Comparison of ENCODE assay signal across 8 mouse cellular contexts in genomic region chr11:103953896-103954292, GRCm38 (mm10). TPM values are rescaled to one million over a fixed set of nuclear protein-coding genes. Genes with fewer than 3 reads are reported as not detected.
DNase-seq lines count a peak whose midpoint lies in the region; ATAC-seq and TF ChIP-seq lines count a peak whose summit lies in the region.

TSS of gene Nsf (minus strand) at chr11:103954056.

- peak within 1 kb of the TSS; percentile 95 for H3K4me3 ChIP-seq in E14TG2a.4 (replicated peaks; ENCODE audit: low read length)
- peak within 1 kb of the TSS; percentile 88 for H3K4me3 ChIP-seq in forebrain, embryonic 10.5 days
- H3K4me3 ChIP-seq in heart, embryonic 14.5 days (ENCODE audit: control insufficient read depth in 1 of 2, insufficient read depth in 1 of 2, low read depth in 1 of 2, low read length in 2 of 2) = peak within 1 kb of the TSS; percentile 68 to 87
- peak within 1 kb of the TSS; percentile 73 to 96 for H3K4me3 ChIP-seq in liver, embryonic 14.5 days (ENCODE audit: insufficient read depth in 1 of 2, low read depth in 2 of 2, low read length in 2 of 2)
- H3K4me3 ChIP-seq in neural tube, embryonic 12.5 days = peak within 1 kb of the TSS; percentile 82
- peak within 1 kb of the TSS; percentile 82 for H3K4me3 ChIP-seq in stomach, postnatal 0 days (ENCODE audit: low read depth, low read length)

- no peaks in the 10 kb centered on the region for H3K27me3 ChIP-seq in E14TG2a.4 (ENCODE audit: insufficient read depth, low read length)
- 0 out of 2 replicates have a peak, but pooled peaks cover 5% of the 10 kb centered on the region for H3K27me3 ChIP-seq in forebrain, embryonic 10.5 days (ENCODE audit: poor library complexity, severe bottlenecking)
- no peaks in the 10 kb centered on the region for H3K27me3 ChIP-seq in heart, embryonic 14.5 days (ENCODE audit: control insufficient read depth, insufficient read depth, low read length)
- no peaks in the 10 kb centered on the region for H3K27me3 ChIP-seq in liver, embryonic 14.5 days (ENCODE audit: control insufficient read depth, insufficient read depth, low read length)
- no peaks in the 10 kb centered on the region for H3K27me3 ChIP-seq in neural tube, embryonic 12.5 days (replicated peaks)
- no peaks in the 10 kb centered on the region for H3K27me3 ChIP-seq in stomach, postnatal 0 days (ENCODE audit: control insufficient read depth, insufficient read depth, low read length)

- H3K36me3 ChIP-seq in E14TG2a.4 (ENCODE audit: insufficient read depth, low read length) = no peaks in the 10 kb centered on the region
- H3K36me3 ChIP-seq in forebrain, embryonic 10.5 days (replicated peaks) = no peaks in the 10 kb centered on the region
- H3K36me3 ChIP-seq in heart, embryonic 14.5 days (ENCODE audit: control insufficient read depth, insufficient read depth, low read length) = no peaks in the 10 kb centered on the region
- no peaks in the 10 kb centered on the region for H3K36me3 ChIP-seq in liver, embryonic 14.5 days (replicated peaks; ENCODE audit: control insufficient read depth, insufficient read depth, low read depth)
- no peaks in the 10 kb centered on the region for H3K36me3 ChIP-seq in neural tube, embryonic 12.5 days
- no peaks in the 10 kb centered on the region for H3K36me3 ChIP-seq in stomach, postnatal 0 days (ENCODE audit: control insufficient read depth, insufficient read depth, low read length)

- peak within 1 kb of the TSS; percentile 61 for H3K4me2 ChIP-seq in heart, embryonic 14.5 days (ENCODE audit: low read length)
- H3K4me2 ChIP-seq in liver, embryonic 14.5 days (ENCODE audit: low read depth) = peak within 1 kb of the TSS; percentile 91
- peak within 1 kb of the TSS; percentile 76 for H3K4me2 ChIP-seq in neural tube, embryonic 12.5 days (replicated peaks)
- peak within 1 kb of the TSS; percentile 63 for H3K4me2 ChIP-seq in stomach, postnatal 0 days (replicated peaks; ENCODE audit: low read depth)

- WGBS in forebrain, embryonic 10.5 days = under 1% methylated on average over 53 of the region's 53 CpGs
- under 1% methylated on average over 51 of the region's 53 CpGs for WGBS in heart, embryonic 14.5 days
- 1% methylated on average over 47 of the region's 53 CpGs for WGBS in liver, embryonic 14.5 days (ENCODE audit: insufficient replicate concordance)
- WGBS in neural tube, embryonic 12.5 days = under 1% methylated on average over 53 of the region's 53 CpGs
- under 1% methylated on average over 52 of the region's 53 CpGs for WGBS in stomach, postnatal 0 days

- TF ChIP-seq CTCF in E14TG2a.4 (conservative IDR thresholded peaks at IDR 0.05; ENCODE audit: low read length) = no peak
- no peak for TF ChIP-seq CTCF in liver, embryonic 14.5 days (IDR thresholded peaks at IDR 0.05; ENCODE audit: low read depth)
- no peak for TF ChIP-seq CTCF in stomach, postnatal 0 days (IDR thresholded peaks at IDR 0.05; ENCODE audit: low read depth)

- TF ChIP-seq EP300 in liver, embryonic 14.5 days (IDR thresholded peaks at IDR 0.05; ENCODE audit: low read depth) = no peak
- no peak for TF ChIP-seq EP300 in stomach, postnatal 0 days (optimal IDR thresholded peaks at IDR 0.05)

- DNase-seq in c-Kit-positive CD71-negative TER-119-negative erythroid progenitor cells, embryonic 14.5 days (ENCODE audit: low read depth) = peak; percentile 62
- peak; percentile 82 for DNase-seq in forebrain, embryonic 10.5 days (ENCODE audit: extremely low spot score, low spot score)
- DNase-seq in kidney, postnatal 14 days = peak; percentile 92
- peak; percentile 70 to 76 (median 70) for DNase-seq in liver, embryonic 14.5 days (ENCODE audit: low read depth in 3 of 3, low spot score in 3 of 3)
- DNase-seq in stomach, postnatal 0 days (ENCODE audit: low spot score) = peak; percentile 89

- ATAC-seq in heart, embryonic 14.5 days (ENCODE audit: insufficient number of reproducible peaks, insufficient read depth, low FRiP score, low read depth) = peak; percentile 97
- ATAC-seq in liver, embryonic 14.5 days (ENCODE audit: insufficient read depth) = peak; percentile 95
- peak; percentile 88 for ATAC-seq in neural tube, embryonic 12.5 days (ENCODE audit: low FRiP score, low read depth)
- peak; percentile 97 for ATAC-seq in stomach, postnatal 0 days (ENCODE audit: low FRiP score, low TSS enrichment)

- no peaks in the 10 kb centered on the region for H3K9me3 ChIP-seq in E14TG2a.4 (ENCODE audit: low read length)
- H3K9me3 ChIP-seq in forebrain, embryonic 10.5 days = no peaks in the 10 kb centered on the region
- H3K9me3 ChIP-seq in heart, embryonic 14.5 days (ENCODE audit: control insufficient read depth, low read length) = no peaks in the 10 kb centered on the region
- H3K9me3 ChIP-seq in liver, embryonic 14.5 days (ENCODE audit: control insufficient read depth, low read length) = no peaks in the 10 kb centered on the region
- H3K9me3 ChIP-seq in neural tube, embryonic 12.5 days = no peaks in the 10 kb centered on the region
- no peaks in the 10 kb centered on the region for H3K9me3 ChIP-seq in stomach, postnatal 0 days (ENCODE audit: control insufficient read depth, low read length)

- peaks cover 58% of the 10 kb centered on the region for H3K4me1 ChIP-seq in E14TG2a.4 (replicated peaks; ENCODE audit: low read depth, low read length)
- H3K4me1 ChIP-seq in forebrain, embryonic 10.5 days = peaks cover 29% of the 10 kb centered on the region
- peaks cover 2 to 9% of the 10 kb centered on the region in 2 experiments; a peak in 3 of 4 replicates for H3K4me1 ChIP-seq in heart, embryonic 14.5 days (ENCODE audit: control insufficient read depth in 2 of 2, insufficient read depth in 2 of 2, low read length in 2 of 2)
- peaks cover 11 to 21% of the 10 kb centered on the region in 2 experiments for H3K4me1 ChIP-seq in liver, embryonic 14.5 days (replicated peaks; ENCODE audit: control insufficient read depth in 2 of 2, insufficient read depth in 2 of 2, low read length in 1 of 2)
- H3K4me1 ChIP-seq in neural tube, embryonic 12.5 days = peaks cover 13% of the 10 kb centered on the region
- no peaks in the 10 kb centered on the region; the same call in 1 of the 2 replicates for H3K4me1 ChIP-seq in stomach, postnatal 0 days (replicated peaks; ENCODE audit: control insufficient read depth, insufficient read depth)

- peak within 1 kb of the TSS; percentile 89 for H3K9ac ChIP-seq in heart, embryonic 14.5 days (ENCODE audit: low read length)
- H3K9ac ChIP-seq in liver, embryonic 14.5 days (replicated peaks) = peak within 1 kb of the TSS; percentile 97
- H3K9ac ChIP-seq in neural tube, embryonic 12.5 days = peak within 1 kb of the TSS; percentile 87
- H3K9ac ChIP-seq in stomach, postnatal 0 days (ENCODE audit: low read length) = peak within 1 kb of the TSS; percentile 91

- peak within 1 kb of the TSS; percentile 94 for H3K27ac ChIP-seq in forebrain, embryonic 10.5 days
- peak within 1 kb of the TSS; percentile 47 to 64; a peak in 2 of 4 replicates for H3K27ac ChIP-seq in heart, embryonic 14.5 days (replicated peaks in 1 of 2; ENCODE audit: control insufficient read depth in 1 of 2, insufficient read depth in 1 of 2, low read depth in 2 of 2, low read length in 2 of 2)
- no peak within 1 kb of the TSS for H3K27ac ChIP-seq in liver, embryonic 14.5 days
- H3K27ac ChIP-seq in neural tube, embryonic 12.5 days = peak within 1 kb of the TSS; percentile 17; the same call in 1 of the 2 replicates
- peak within 1 kb of the TSS; percentile 67 for H3K27ac ChIP-seq in stomach, postnatal 0 days (replicated peaks)

RNA-seq across cellular contexts. Expression of gene Nsf, which starts in this region (rescaled TPM):
- polyA plus RNA-seq in forebrain, embryonic 10.5 days (2016; fragmentation: Nextera tagmentation; extraction: Ambion mirVana) = 55.3 and 57.6 TPM in 2 replicates
- polyA plus RNA-seq in heart, embryonic 14.5 days (2014; fragmentation: Nextera tagmentation; extraction: Ambion mirVana) = 26.6 and 26.8 TPM in 2 replicates
- polyA plus RNA-seq in liver, embryonic 14.5 days (2012; rRNA removed) = 10.7 and 12.9 TPM in 2 replicates
- 18.9 and 19.9 TPM in 2 replicates for polyA plus RNA-seq in liver, embryonic 14.5 days (2014; fragmentation: Nextera tagmentation; extraction: Ambion mirVana)
- 85.3 and 89.7 TPM in 2 replicates for polyA plus RNA-seq in neural tube, embryonic 12.5 days (2016; fragmentation: Nextera tagmentation; extraction: Ambion mirVana)
- polyA plus RNA-seq in stomach, postnatal 0 days (2015; fragmentation: Nextera tagmentation; extraction: Ambion mirVana) = 28.2 and 30.6 TPM in 2 replicates
